Mouse (Mus musculus): ENCODE measurements around the gene Dusp15. TPM values are rescaled to one million over a fixed set of nuclear protein-coding genes. Genes with fewer than 3 reads are reported as not detected.

The Dusp15 gene
- total and polyA plus RNA-seq, 2 experiments, result not detected

GRCm38 (mm10) chr2:152947098-152947497 lies 4.4 kb downstream of the Dusp15 start:
- TF ChIP-seq CTCF (IDR thresholded peaks at IDR 0.05; ENCODE audit: low read depth, low read length) (no peak), POLR2A (IDR thresholded peaks at IDR 0.05; ENCODE audit: extremely low read depth, insufficient read depth, low read length) (no peak)
- H3K27me3 ChIP-seq (ENCODE audit: control insufficient read depth, insufficient read depth, low read length), result peaks cover 17% of the 10 kb centered on the region
- no peaks in the 10 kb centered on the region for H3K36me3 ChIP-seq (ENCODE audit: control insufficient read depth, insufficient read depth, low read length)
- WGBS, result 56% methylated on average over 7 of the region's 7 CpGs
- no peaks in the 10 kb centered on the region for H3K79me2 ChIP-seq (ENCODE audit: control insufficient read depth, insufficient read depth, low read length)
- no peaks in the 10 kb centered on the region; the same call in 1 of the 2 replicates for H3K4me1 ChIP-seq (ENCODE audit: control insufficient read depth, insufficient read depth, low read length)
- no peak overlapping the region for H3K9ac ChIP-seq (ENCODE audit: low read depth, low read length)
- no peak overlapping the region for H3K27ac ChIP-seq (replicated peaks; ENCODE audit: insufficient read depth, low read depth, low read length)
- no peak overlapping the region for H3K4me3 ChIP-seq (ENCODE audit: insufficient read depth, low read depth, low read length)
- no peak for DNase-seq (ENCODE audit: extremely low read depth, low read depth, low spot score)

- H3K27ac ChIP-seq (replicated peaks; ENCODE audit: insufficient read depth, low read depth, low read length), result no peak overlapping the region
- H3K4me1 ChIP-seq (ENCODE audit: control insufficient read depth, insufficient read depth, low read length), result no peaks in the 10 kb centered on the region
- no peaks in the 10 kb centered on the region for H3K36me3 ChIP-seq (ENCODE audit: control insufficient read depth, insufficient read depth, low read length)
- H3K79me2 ChIP-seq (ENCODE audit: control insufficient read depth, insufficient read depth, low read length), result no peaks in the 10 kb centered on the region
- no peak for TF ChIP-seq POLR2A (IDR thresholded peaks at IDR 0.05; ENCODE audit: extremely low read depth, insufficient read depth, low read length)
- no peak for TF ChIP-seq CTCF (IDR thresholded peaks at IDR 0.05; ENCODE audit: low read depth, low read length)
- no peak for DNase-seq (ENCODE audit: extremely low read depth, low read depth, low spot score)
- H3K27me3 ChIP-seq (ENCODE audit: control insufficient read depth, insufficient read depth, low read length), result peaks cover 7% of the 10 kb centered on the region
- WGBS, result 57% methylated on average over 9 of the region's 9 CpGs
- no peak overlapping the region for H3K4me3 ChIP-seq (ENCODE audit: insufficient read depth, low read depth, low read length)
- H3K9ac ChIP-seq (ENCODE audit: low read depth, low read length), result no peak overlapping the region
Observed at GRCm38 (mm10) chr2:152944013-152944412, 7.5 kb downstream of the Dusp15 start.

GRCm38 (mm10) chr2:152943568-152943967 lies 7.9 kb downstream of the Dusp15 start:
- WGBS, result 9% methylated on average over 8 of the region's 8 CpGs
- Histone ChIP-seq H3K9ac (ENCODE audit: low read depth, low read length) (no peak overlapping the region), H3K36me3 (ENCODE audit: control insufficient read depth, insufficient read depth, low read length) (no peaks in the 10 kb centered on the region), H3K79me2 (ENCODE audit: control insufficient read depth, insufficient read depth, low read length) (no peaks in the 10 kb centered on the region), H3K4me3 (ENCODE audit: insufficient read depth, low read depth, low read length) (no peak overlapping the region), H3K27ac (replicated peaks; ENCODE audit: insufficient read depth, low read depth, low read length) (no peak overlapping the region), H3K4me1 (ENCODE audit: control insufficient read depth, insufficient read depth, low read length) (no peaks in the 10 kb centered on the region), H3K27me3 (ENCODE audit: control insufficient read depth, insufficient read depth, low read length) (peaks cover 7% of the 10 kb centered on the region)
- TF ChIP-seq POLR2A (IDR thresholded peaks at IDR 0.05; ENCODE audit: extremely low read depth, insufficient read depth, low read length), result no peak
- no peak for TF ChIP-seq CTCF (IDR thresholded peaks at IDR 0.05; ENCODE audit: low read depth, low read length)
- DNase-seq (ENCODE audit: extremely low read depth, low read depth, low spot score), result no peak

GRCm38 (mm10) chr2:152942898-152943515 lies 8.5 kb downstream of the Dusp15 start:
- DNase-seq (ENCODE audit: extremely low read depth, low read depth, low spot score), result no peak
- 2% methylated on average over 63 of the region's 65 CpGs for WGBS
- H3K27ac ChIP-seq (replicated peaks; ENCODE audit: insufficient read depth, low read depth, low read length), result no peak overlapping the region
- TF ChIP-seq CTCF (IDR thresholded peaks at IDR 0.05; ENCODE audit: low read depth, low read length) (no peak), POLR2A (IDR thresholded peaks at IDR 0.05; ENCODE audit: extremely low read depth, insufficient read depth, low read length) (no peak)
- H3K4me1 ChIP-seq (ENCODE audit: control insufficient read depth, insufficient read depth, low read length), result no peaks in the 10 kb centered on the region
- no peak overlapping the region for H3K4me3 ChIP-seq (ENCODE audit: insufficient read depth, low read depth, low read length)
- H3K79me2 ChIP-seq (ENCODE audit: control insufficient read depth, insufficient read depth, low read length), result no peaks in the 10 kb centered on the region
- H3K36me3 ChIP-seq (ENCODE audit: control insufficient read depth, insufficient read depth, low read length), result no peaks in the 10 kb centered on the region
- H3K27me3 ChIP-seq (ENCODE audit: control insufficient read depth, insufficient read depth, low read length), result peaks cover 7% of the 10 kb centered on the region
- H3K9ac ChIP-seq (ENCODE audit: low read depth, low read length), result no peak overlapping the region

GRCm38 (mm10) chr2:152941776-152942175 lies 9.7 kb downstream of the Dusp15 start:
- no peak for DNase-seq (ENCODE audit: extremely low read depth, low read depth, low spot score)
- H3K4me3 ChIP-seq (ENCODE audit: insufficient read depth, low read depth, low read length), result no peak overlapping the region
- no peak overlapping the region for H3K9ac ChIP-seq (ENCODE audit: low read depth, low read length)
- H3K4me1 ChIP-seq (ENCODE audit: control insufficient read depth, insufficient read depth, low read length), result no peaks in the 10 kb centered on the region
- no peaks in the 10 kb centered on the region for H3K79me2 ChIP-seq (ENCODE audit: control insufficient read depth, insufficient read depth, low read length)
- WGBS, result 33% methylated on average over 7 of the region's 7 CpGs
- no peaks in the 10 kb centered on the region for H3K36me3 ChIP-seq (ENCODE audit: control insufficient read depth, insufficient read depth, low read length)
- TF ChIP-seq CTCF (IDR thresholded peaks at IDR 0.05; ENCODE audit: low read depth, low read length) (no peak), POLR2A (IDR thresholded peaks at IDR 0.05; ENCODE audit: extremely low read depth, insufficient read depth, low read length) (no peak)
- H3K27ac ChIP-seq (replicated peaks; ENCODE audit: insufficient read depth, low read depth, low read length), result no peak overlapping the region
- peaks cover 7% of the 10 kb centered on the region for H3K27me3 ChIP-seq (ENCODE audit: control insufficient read depth, insufficient read depth, low read length)

GRCm38 (mm10) chr2:152941106-152941505 lies 10.4 kb downstream of the Dusp15 start:
- H3K27ac ChIP-seq (replicated peaks; ENCODE audit: insufficient read depth, low read depth, low read length), result no peak overlapping the region
- H3K36me3 ChIP-seq (ENCODE audit: control insufficient read depth, insufficient read depth, low read length), result no peaks in the 10 kb centered on the region
- H3K9ac ChIP-seq (ENCODE audit: low read depth, low read length), result no peak overlapping the region
- TF ChIP-seq CTCF (IDR thresholded peaks at IDR 0.05; ENCODE audit: low read depth, low read length) (no peak), POLR2A (IDR thresholded peaks at IDR 0.05; ENCODE audit: extremely low read depth, insufficient read depth, low read length) (no peak)
- H3K79me2 ChIP-seq (ENCODE audit: control insufficient read depth, insufficient read depth, low read length), result no peaks in the 10 kb centered on the region
- 79% methylated on average over 6 of the region's 6 CpGs for WGBS
- H3K27me3 ChIP-seq (ENCODE audit: control insufficient read depth, insufficient read depth, low read length), result peaks cover 7% of the 10 kb centered on the region
- no peak overlapping the region for H3K4me3 ChIP-seq (ENCODE audit: insufficient read depth, low read depth, low read length)
- H3K4me1 ChIP-seq (ENCODE audit: control insufficient read depth, insufficient read depth, low read length), result no peaks in the 10 kb centered on the region
- no peak for DNase-seq (ENCODE audit: extremely low read depth, low read depth, low spot score)
